In genomic region chr6:85010397-85010796, GRCm38 (mm10) we compare ENCODE assay signal across 19 mouse cellular contexts. TPM values are rescaled to one million over a fixed set of nuclear protein-coding genes. Genes with fewer than 3 reads are reported as not detected.
A peak's percentile ranks its signal among the peaks of the same experiment; 100 is the strongest.
DNase-seq lines count a peak whose midpoint lies in the region; ATAC-seq and TF ChIP-seq lines count a peak whose summit lies in the region.
"Had no signal": no experiment of that assay in that cellular context is flagged by ENCODE, and none has a peak within 500 bp of the region (broad histone marks: within the 10 kb centered on the region; RNA-seq: fewer than 3 reads in every experiment).

No protein-coding gene starts in this region.

- H3K9me3 ChIP-seq in kidney, embryonic 14.5 days (ENCODE audit: control insufficient read depth, low read length): no peaks in the 10 kb centered on the region
- no peaks in the 10 kb centered on the region for H3K9me3 ChIP-seq in forebrain, postnatal 0 days (ENCODE audit: low read length)
- H3K9me3 ChIP-seq: heart, embryonic 15.5 days; liver, embryonic 12.5 days had no signal

- H3K27ac ChIP-seq in kidney, embryonic 14.5 days (ENCODE audit: low read depth, low read length): no peak overlapping the region
- no peak overlapping the region for H3K27ac ChIP-seq in forebrain, postnatal 0 days (ENCODE audit: low read depth, low read length)
- H3K27ac ChIP-seq: heart, adult 2 months; heart, embryonic 15.5 days; liver, embryonic 12.5 days had no signal

- no peaks in the 10 kb centered on the region; the same call in 1 of the 2 replicates for H3K36me3 ChIP-seq in kidney, embryonic 14.5 days (ENCODE audit: control insufficient read depth, insufficient read depth, low read length)
- no peaks in the 10 kb centered on the region for H3K36me3 ChIP-seq in forebrain, postnatal 0 days (ENCODE audit: insufficient read depth)
- H3K36me3 ChIP-seq: heart, embryonic 15.5 days; liver, embryonic 12.5 days had no signal

- H3K4me3 ChIP-seq in kidney, embryonic 14.5 days (ENCODE audit: low read length): no peak overlapping the region
- H3K4me3 ChIP-seq in forebrain, postnatal 0 days (ENCODE audit: low read depth, low read length): no peak overlapping the region
- H3K4me3 ChIP-seq: erythroblast, embryonic 14.5 days; heart, adult 2 months; heart, embryonic 15.5 days; liver, embryonic 12.5 days had no signal

- H3K4me1 ChIP-seq in kidney, embryonic 14.5 days (ENCODE audit: control insufficient read depth, insufficient read depth, low read length): no peaks in the 10 kb centered on the region
- H3K4me1 ChIP-seq in forebrain, postnatal 0 days (ENCODE audit: insufficient read depth): no peaks in the 10 kb centered on the region
- H3K4me1 ChIP-seq: heart, embryonic 15.5 days; liver, embryonic 12.5 days had no signal

- peak; percentile 21 for DNase-seq in kidney, adult 18-20 months
- DNase-seq in adrenal gland, postnatal 10 days: peak; percentile 47
- DNase-seq in kidney, postnatal 10 days: peak; percentile 18
- no peak for DNase-seq in cerebellum, postnatal 14 days
- no peak for DNase-seq in retina, postnatal 1 day
- DNase-seq in forebrain, postnatal 0 days: no peak
- DNase-seq: B cell, adult 2 months; cerebellum, postnatal 25 days; heart, adult 2 months; left cerebral cortex, postnatal 4 days; lung, embryonic 14.5 days; lung, postnatal 4 days; thymus, postnatal 36 days had no signal

- H3K4me2 ChIP-seq in kidney, embryonic 14.5 days (replicated peaks; ENCODE audit: low read depth, low read length): no peak overlapping the region
- H3K4me2 ChIP-seq in forebrain, postnatal 0 days (ENCODE audit: low read depth): no peak overlapping the region
- H3K4me2 ChIP-seq: heart, embryonic 15.5 days; liver, embryonic 12.5 days; lung, embryonic 14.5 days; midbrain, embryonic 11.5 days had no signal

- TF ChIP-seq CTCF in forebrain, postnatal 0 days (IDR thresholded peaks at IDR 0.05; ENCODE audit: low read depth): no peak

- H3K9ac ChIP-seq in kidney, embryonic 14.5 days (ENCODE audit: low read depth, low read length): no peak overlapping the region
- H3K9ac ChIP-seq in forebrain, postnatal 0 days: no peak overlapping the region
- H3K9ac ChIP-seq: heart, embryonic 15.5 days; liver, embryonic 12.5 days; lung, embryonic 14.5 days had no signal

- H3K27me3 ChIP-seq in kidney, embryonic 14.5 days (ENCODE audit: control insufficient read depth, insufficient read depth, low read length): no peaks in the 10 kb centered on the region
- no peaks in the 10 kb centered on the region for H3K27me3 ChIP-seq in forebrain, postnatal 0 days (ENCODE audit: insufficient read depth, low read length)
- H3K27me3 ChIP-seq: heart, embryonic 15.5 days; liver, embryonic 12.5 days had no signal

- WGBS in kidney, embryonic 14.5 days: 82% methylated on average over 2 of the region's 2 CpGs
- WGBS in forebrain, postnatal 0 days: 95% methylated on average over 2 of the region's 2 CpGs

- ATAC-seq in kidney, embryonic 14.5 days (ENCODE audit: low FRiP score, low TSS enrichment): no peak
- ATAC-seq in forebrain, postnatal 0 days: no peak
- ATAC-seq: forebrain, embryonic 16.5 days; liver, embryonic 12.5 days had no signal

RNA-seq across cellular contexts. Expression of gene Exoc6b, which starts 58.9 kb away (rescaled TPM):
- polyA plus RNA-seq in kidney, embryonic 14.5 days (2014; fragmentation: Nextera tagmentation; extraction: Ambion mirVana): 19.4 and 32.5 TPM in 2 replicates
- total RNA-seq in adrenal gland, postnatal 10 days (2021): 10 to 100 TPM; 27.3 to 40.3 TPM
- total RNA-seq in forebrain, postnatal 0 days (2014; rRNA removed): 38.2 and 46.2 TPM in 2 replicates
- 29.3 and 37.7 TPM in 2 replicates for polyA plus RNA-seq in forebrain, postnatal 0 days (2015; fragmentation: Nextera tagmentation; extraction: Ambion mirVana)
- polyA plus RNA-seq: erythroblast, embryonic 14.5 days had no signal

Comparison
In these comparisons a context has a peak if more than half of its experiments do, and no peak if none do; other contexts are left out.
1. DNase-seq: peak in kidney, adult 18-20 months (single experiment), adrenal gland, postnatal 10 days (single experiment) and kidney, postnatal 10 days (single experiment); none in cerebellum, postnatal 14 days (0 of 2), retina, postnatal 1 day (single experiment) and forebrain, postnatal 0 days (single experiment).